Mouse (Mus musculus): ENCODE measurements at regions not wholly inside any gene's neighbourhood (a gene's known extent, or its start where the extent isn't known, plus 50 kb on each side); places are given as distances from the start of the nearest gene placed in this dataset.

- TF ChIP-seq POLR2A (IDR thresholded peaks at IDR 0.05; ENCODE audit: control insufficient read depth in 1 of 2, insufficient read depth in 1 of 2, low read depth in 1 of 2, low read length in 2 of 2, poor library complexity in 1 of 2) (no peak), CTCF (IDR thresholded peaks at IDR 0.05 in 2 of 3, conservative IDR thresholded peaks at IDR 0.05 in 1 of 3; ENCODE audit: control insufficient read depth in 1 of 3, insufficient read depth in 1 of 3, low read depth in 2 of 3, low read length in 3 of 3, poor library complexity in 1 of 3, severe bottlenecking in 1 of 3) (no peak), ELF1 (IDR thresholded peaks at IDR 0.05; ENCODE audit: low read depth, low read length) (no peak), MAZ (IDR thresholded peaks at IDR 0.05; ENCODE audit: low read depth, low read length) (no peak), GABPA (IDR thresholded peaks at IDR 0.05; ENCODE audit: low read depth, low read length) (no peak), USF1 (IDR thresholded peaks at IDR 0.05; ENCODE audit: low read depth, low read length) (no peak), EP300 (IDR thresholded peaks at IDR 0.05; ENCODE audit: low read depth in 1 of 2, low read length in 2 of 2) (no peak), GATA1 (IDR thresholded peaks at IDR 0.05; ENCODE audit: low read depth, low read length) (no peak)
These were observed 522.4 kb downstream of the Med13l start for GRCm38 (mm10) chr5:119082895-119083294.
